Mouse (Mus musculus): Measurements from ENCODE around the gene Wipi1. TPM values are rescaled to one million over a fixed set of nuclear protein-coding genes. Genes with fewer than 3 reads are reported as not detected.

Gene Wipi1
- total RNA-seq, 2 experiments from 2014 or later: 5.7 to 6.2 TPM

DNA sequence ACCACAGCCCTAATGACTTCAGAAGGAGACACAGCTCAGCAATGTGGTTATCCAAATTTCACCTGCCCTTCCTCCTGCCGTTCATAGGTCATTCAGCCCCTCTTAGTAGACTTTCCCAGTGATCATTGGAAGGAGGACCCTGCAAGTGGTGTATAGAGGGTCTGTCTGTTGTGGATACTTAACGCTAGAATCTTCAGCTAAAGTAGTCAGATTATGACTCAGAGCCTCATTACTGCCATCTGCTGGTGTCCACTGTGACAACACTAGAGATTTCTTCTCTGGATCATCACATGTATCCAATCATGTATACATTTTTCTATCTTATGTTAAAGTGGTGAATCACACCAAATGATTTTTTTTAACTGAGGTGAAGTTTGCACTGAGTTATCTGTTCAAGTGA lies 9.4 kb upstream of the Wipi1 start:
- peak; percentile 70 for ATAC-seq (replicated peaks; ENCODE audit: poor library complexity, severe bottlenecking)

DNA sequence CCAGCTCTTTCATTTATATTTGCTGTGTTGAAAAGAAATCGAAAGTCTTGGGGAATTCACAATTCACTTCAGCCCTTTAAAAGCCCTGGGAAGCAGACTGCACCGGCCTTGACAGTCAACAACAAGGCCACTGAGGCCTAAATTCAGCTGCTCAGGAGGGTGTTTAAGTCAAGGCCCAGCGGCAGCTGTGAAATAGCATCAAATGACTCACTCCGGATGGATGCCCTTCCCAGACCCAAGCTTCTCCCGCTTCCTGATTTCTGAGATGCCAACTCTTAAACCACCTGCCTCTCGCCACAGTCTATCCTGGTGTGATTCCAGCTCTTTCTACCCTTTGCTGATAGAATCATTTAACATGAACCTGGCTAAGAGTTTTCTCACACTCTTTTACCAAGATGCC lies 8.6 kb upstream of the Wipi1 start:
- no peak for ATAC-seq (replicated peaks; ENCODE audit: poor library complexity, severe bottlenecking)

DNA sequence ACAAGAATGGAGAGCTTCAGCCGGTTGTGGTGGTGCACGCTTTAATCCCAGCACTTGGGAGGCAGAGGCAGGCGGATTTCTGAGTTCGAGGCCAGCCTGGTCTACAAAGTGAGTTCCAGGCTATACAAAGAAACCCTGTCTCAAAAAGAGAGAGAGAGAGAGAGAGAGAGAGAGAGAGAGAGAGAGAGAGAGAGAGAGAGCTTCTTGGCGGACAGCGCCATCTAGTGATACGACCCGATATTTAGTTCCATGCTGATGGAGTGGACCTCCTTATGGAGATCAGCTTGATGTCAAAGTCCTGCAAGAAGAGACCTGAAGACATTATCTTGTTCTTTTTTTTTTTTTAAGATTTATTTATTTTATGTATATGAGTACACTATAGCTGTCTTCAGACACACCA lies 7.3 kb upstream of the Wipi1 start:
- ATAC-seq (replicated peaks; ENCODE audit: poor library complexity, severe bottlenecking): 0 out of 2 replicates have a peak, but pooled peaks have one; percentile 38

DNA sequence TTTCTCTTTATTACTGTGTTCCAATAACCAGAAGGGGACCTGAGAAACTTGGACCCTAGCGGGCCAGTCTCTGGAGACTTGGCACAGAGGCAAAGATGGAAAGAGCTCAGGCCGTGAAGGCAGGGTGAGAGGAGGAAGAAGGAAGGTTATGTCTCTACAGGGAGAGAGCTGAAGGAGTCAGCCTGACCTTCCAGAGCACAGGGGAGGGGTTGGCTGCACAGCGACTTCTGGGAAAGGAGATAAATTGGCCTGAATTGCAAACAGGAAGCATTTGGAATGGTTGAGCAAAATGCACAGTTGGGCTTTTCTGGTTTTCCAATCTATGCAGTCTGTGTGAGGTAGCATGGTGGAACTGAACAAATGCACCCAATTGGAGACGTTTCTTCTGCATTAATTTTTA lies 5.0 kb upstream of the Wipi1 start:
- no peak for ATAC-seq (replicated peaks; ENCODE audit: poor library complexity, severe bottlenecking)

DNA sequence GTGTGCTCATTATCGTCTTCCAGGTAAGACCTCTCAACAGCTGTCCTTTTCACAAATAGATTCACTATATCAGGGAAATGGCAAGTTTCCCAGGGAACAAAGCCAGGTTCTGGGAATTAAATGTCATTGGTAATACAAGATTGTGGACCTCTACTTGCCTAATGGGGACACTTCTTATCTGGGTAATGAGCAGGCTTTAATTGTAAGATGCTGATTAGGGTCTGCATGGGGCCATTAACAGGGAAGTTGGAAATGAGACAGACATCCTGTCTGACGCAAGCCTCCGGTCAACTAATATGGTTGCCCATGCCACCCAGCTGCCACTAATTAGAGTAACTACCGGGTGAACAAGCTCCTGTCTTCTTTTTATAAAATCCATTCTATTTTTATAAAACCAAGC lies 4.6 kb upstream of the Wipi1 start:
- ATAC-seq (replicated peaks; ENCODE audit: poor library complexity, severe bottlenecking): peak; percentile 15; the same call in 1 of the 2 replicates

DNA sequence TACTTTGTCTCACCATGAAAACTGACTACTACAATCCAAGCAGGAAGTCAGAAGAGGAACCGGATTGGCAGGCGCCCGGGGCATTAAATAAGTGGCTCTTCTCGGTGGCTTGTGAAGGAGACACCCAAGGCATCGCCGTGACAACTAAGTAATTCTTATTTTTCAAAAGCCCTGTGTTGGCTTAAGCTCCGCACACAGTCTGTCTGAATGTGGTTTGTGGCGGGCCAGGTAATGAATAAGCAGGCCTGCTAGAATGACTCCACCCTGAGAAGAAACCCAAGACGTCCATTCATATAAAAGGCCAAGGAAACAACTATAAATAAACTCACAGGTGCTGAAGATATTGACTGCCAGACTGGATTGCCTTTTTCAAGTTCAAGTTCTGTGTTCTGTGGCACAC lies 3.5 kb upstream of the Wipi1 start:
- no peak for ATAC-seq (replicated peaks; ENCODE audit: poor library complexity, severe bottlenecking)

DNA sequence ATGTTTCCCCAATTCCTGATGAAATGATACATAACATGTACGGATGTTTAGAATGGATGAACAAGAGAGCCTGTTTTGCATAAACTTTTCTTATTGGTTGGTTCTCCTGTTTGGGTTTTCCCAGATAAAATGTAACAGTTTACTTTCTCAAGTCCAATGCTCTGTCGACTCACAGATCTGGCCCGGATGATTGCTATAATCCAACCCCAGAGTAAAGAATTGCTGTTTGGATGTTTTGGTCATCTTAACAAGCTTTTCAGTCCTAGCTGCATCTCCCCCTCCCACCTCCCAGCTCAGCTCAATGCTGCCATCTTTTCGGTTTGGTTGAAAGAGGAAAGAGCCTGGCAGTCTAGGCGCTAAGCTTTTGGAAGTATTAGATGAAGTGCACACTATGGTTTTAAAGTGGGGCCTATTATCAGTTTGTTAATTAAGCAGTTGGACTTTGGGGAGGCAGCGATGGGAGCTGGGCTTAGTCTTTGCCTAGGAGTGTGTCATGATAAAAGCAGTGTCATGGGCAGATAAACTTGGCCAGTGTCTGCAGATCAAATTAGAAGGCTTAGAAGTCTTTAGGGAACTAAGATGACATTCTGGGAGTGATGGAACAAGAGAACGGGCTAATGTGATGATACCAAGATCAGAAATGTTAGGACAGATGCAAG lies 1.2 kb upstream of the Wipi1 start:
- no peak for ATAC-seq (replicated peaks; ENCODE audit: poor library complexity, severe bottlenecking)

DNA sequence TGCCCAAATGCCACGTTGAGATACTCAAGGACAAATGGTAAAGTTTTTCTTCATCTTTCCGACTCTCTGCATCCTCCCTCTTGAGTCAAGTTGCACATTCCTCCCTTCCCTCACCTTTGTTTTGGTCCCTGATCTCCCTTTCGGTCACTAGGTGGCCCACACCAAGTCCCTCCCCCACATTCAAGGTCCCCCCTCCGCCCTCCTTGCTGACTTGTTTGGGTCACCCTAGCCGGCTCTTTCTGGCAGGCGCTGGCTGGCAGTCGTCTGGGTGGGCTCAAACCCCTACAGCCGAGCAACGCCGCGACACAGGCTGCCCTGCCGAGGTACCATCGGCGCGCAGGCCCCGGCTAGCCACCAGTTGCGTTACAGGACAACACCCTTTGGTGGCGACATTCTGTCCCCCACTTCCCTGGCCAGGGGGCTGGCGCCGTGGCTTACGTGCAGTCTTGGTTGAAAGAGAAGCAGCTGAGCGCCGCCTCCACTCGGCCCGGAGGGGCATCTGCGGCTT lies 918 bp downstream of the Wipi1 start:
- peak; percentile 30 for ATAC-seq (replicated peaks; ENCODE audit: poor library complexity, severe bottlenecking)

DNA sequence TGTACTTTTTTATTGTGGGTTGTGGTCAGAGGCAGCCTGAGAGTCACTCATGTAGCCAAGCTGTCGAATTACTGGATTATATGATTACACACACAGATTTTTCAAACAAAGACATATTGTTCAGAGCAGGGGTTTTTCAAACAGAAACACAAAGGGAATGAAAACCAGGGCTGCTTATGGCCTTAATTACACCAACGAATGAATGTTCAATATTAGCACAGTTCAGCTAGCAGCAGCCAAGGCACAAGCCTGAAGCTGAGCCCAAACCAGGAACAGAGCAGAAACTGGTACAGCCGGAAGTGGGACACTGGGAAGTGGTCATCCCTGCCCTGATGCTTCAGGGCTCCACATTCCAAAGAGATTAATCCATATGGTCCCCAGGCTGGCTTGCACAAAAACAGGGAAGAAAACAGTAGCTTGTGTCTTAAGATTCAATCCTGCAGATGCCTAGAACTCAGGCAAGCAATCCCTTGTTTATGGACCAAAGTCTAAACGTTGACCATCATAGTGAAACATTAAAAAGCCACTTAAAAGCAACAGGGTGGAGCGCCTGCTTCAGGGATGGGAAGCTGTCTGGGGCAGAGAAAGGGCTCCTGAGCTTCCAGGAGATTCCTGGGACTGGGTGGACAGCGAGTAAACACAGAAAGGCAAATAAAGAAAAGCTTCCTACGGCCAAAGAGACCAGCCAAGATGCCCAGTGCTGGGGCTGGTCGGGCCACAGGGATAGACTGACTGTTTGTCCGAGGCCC lies 1.5 kb downstream of the Wipi1 start:
- ATAC-seq (replicated peaks; ENCODE audit: poor library complexity, severe bottlenecking): no peak

DNA sequence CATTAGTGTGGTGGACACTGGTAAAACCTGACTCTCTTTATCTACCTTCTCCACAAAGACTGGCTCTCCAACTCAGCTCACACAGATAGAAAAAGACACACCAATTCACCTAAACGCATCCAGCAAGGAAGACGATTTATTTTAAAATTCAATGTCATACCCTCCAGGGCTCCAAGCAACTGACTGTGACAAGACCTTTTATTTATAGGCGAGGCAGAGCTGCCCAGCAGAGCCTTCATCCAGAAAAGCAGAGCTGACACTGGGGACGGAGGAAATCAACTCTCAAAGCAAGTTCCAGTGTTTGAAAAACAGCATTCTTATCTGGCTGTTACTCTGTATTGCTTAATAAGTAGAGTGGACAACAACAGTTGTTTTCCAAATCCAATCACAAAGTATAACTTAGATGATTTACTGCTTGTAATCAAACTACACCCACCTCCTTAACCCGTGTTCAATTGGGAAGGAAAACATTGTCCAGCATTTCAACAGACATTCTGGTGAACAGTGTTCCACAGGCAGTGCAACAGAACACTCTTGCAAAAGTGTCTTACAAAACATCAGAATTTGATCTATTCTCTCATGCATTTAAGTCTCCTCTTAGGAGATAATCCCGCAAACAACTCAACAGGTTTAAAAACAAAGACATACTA lies 2.7 kb downstream of the Wipi1 start:
- ATAC-seq (replicated peaks; ENCODE audit: poor library complexity, severe bottlenecking): no peak

DNA sequence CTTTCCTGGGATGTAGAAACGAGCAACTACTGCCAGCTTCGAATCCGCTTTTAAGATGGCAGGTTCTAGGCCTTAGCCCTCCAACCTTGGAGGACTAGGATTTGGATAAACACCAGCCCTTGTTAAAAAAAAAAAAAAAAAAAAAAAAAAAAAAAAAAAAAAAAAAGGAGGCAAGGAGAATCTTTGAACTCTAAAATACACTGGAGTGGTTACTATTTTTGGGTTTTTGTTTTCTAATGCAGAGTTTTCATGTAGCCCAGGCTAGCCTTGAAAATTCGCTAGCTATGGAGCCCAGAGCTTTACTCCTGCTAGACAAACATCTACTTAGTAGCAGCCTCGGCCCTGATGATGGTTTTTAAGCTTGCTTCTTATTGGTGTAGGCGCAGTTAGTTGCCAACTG lies 4.2 kb downstream of the Wipi1 start:
- no peak for ATAC-seq (replicated peaks; ENCODE audit: poor library complexity, severe bottlenecking)

DNA sequence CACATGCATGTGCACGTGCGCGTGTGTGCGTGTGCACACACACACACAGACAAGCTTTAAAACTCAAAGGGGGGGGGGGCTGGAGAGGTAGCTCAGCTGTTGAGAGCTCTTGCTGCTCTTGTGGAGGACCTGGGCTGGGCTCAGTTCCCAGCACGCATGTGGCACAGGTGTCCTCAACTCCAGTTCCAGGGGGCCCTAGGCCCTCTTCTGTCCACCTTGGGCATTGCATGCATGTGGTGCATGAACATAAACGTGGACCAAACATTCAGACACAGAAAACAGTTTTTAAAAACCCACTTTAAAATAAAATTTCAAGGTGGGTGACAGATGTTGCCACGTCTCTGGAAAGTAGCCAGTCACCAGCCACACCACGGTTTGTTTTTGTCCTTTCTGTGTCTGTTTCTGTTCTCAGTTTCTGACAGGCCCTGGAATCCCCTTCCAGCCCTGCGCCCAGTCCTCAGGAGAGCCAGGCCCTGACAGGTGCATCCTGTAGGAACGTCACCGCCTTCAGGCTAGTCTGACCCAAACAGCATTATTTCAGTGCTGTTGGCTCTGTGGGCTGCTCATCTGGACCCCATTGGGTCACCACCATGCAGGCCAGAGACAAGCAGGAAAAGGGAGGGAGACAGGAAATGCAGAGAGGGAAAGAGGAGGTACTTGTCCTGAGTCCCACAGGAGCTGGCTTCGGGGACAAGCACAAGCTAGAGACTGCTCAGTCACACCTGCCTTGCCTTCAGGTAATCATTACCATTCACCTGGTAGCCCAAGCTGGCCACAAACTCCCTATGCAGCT lies 12.8 kb downstream of the Wipi1 start:
- ATAC-seq (replicated peaks; ENCODE audit: poor library complexity, severe bottlenecking): no peak

DNA sequence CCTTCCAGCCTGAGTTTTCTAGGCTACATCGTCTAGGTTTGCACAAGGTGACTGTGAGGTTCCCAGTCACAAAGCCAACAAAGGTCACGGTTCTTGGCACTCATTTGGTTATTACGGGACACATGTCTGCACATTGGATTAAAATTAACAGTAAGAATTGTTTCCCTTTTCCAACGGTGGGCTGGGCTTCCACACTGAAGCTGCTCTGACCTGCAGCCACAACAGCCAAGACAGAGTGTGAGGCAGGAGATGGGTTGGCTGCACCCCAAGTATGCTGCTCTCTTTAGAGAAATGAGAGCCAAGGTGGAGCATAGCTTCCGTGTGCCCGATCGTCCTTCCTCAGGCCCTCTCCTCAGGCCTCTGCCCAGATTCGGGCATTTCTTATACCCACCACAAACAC lies 17.0 kb downstream of the Wipi1 start:
- ATAC-seq (replicated peaks; ENCODE audit: poor library complexity, severe bottlenecking): no peak

DNA sequence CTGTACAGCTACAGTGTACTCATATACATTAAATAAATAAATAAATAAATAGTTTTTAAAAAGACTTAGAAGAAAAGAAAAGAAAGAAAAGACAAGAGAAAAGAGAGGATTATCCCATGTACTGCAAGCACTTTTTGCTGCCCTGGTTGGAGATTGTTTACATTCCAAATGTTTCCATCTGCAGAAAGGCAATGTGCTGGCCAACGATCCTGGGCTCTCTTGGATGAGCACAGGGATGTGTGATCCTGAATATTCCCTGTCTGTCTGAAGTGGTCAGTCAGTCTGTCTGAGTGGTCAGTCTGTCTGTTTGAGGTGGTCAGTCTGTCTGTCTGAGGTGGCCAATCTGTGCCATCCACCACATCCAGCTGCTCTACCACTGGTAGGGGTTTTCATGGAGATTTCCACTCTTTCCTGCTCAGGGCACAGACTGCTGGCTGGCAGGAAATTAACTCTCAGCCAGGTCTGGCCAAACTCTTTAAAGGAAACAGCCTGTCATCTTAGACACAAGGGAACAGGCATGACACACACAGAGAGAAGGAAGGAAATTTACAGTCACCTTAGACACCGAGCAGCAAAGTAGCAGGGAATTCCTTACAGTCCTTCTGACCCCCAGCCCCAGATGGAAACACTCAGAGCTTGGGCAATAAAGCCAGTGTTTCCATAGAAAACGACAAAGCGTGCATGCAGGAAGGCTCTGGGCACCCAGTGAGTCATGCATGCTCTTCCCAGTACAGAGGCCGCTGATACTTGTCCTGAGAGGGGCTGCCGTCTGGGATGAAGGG lies 18.4 kb downstream of the Wipi1 start:
- no peak for ATAC-seq (replicated peaks; ENCODE audit: poor library complexity, severe bottlenecking)

DNA sequence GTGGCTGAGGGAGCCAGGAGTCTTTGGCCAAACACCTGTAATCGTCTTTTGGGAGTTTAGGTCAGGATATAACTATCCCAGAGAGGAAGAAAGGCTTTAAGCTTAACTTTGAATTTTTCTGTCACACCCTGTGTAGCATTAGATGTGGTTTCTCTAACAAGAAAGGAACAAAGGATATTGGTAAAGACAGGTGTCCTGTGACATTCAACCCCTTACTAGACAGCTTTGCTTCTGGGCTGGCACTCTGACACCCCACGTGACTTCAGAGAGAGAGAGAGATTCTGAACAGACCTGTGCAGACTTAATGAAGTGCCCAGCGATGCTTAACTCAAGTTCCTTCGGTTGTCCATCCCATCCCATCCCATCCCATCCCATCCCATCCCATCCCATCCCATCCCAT lies 20.3 kb downstream of the Wipi1 start:
- ATAC-seq (replicated peaks; ENCODE audit: poor library complexity, severe bottlenecking): no peak

DNA sequence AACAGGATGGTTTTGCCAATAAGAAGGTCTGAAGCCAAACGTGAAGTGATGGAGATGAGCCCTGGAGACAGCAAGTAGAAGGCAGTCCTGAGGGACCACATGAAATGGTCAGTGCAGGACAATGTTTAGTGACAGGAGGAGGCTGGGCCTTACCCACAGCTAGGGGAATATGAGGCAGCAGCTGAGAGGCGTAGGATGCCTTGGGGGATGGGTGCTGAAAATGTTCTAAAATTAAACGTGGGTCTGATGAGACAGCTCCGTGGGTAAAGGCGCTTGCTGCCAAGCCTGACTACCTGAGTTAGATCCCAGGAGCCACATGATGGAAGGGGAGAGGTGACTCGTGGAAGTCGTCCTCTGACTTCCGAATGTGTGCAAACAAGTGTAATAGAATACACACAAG lies 21.8 kb downstream of the Wipi1 start:
- ATAC-seq (replicated peaks; ENCODE audit: poor library complexity, severe bottlenecking): no peak

DNA sequence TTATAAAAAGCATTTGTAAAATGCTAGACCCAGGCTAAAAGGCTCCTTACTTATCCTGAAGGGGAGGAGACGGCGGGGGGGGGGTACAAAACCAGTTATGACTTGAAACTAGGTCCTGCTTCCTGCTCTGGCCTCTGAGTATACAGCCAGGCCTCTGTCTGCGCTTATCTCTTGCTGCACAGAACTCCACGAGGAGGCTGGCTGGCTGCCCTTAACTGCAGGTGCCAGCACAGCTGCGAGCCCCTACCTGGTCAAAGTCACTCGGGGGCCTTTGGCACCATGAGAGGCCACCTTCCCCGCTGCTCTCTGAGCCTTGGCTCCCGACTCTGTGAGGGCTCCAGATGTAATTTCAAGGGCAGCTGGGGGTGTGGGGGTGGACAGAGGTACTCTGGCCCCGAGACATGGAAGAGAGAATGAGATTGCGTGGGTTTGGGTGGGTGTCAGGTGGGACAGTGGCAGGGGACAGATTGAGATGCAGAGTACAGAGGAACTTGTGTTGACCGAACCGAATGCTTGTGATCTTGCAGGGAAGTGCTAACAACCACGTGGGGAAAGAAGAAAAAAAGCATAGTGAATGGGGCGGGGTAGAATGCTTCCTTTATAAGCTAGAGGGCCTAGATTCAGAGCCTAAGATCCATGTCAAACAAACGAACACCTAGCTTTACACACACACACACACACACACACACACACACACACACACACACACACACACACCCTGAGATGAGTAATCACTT lies 24.0 kb downstream of the Wipi1 start:
- ATAC-seq (replicated peaks; ENCODE audit: poor library complexity, severe bottlenecking): peak; percentile 32

DNA sequence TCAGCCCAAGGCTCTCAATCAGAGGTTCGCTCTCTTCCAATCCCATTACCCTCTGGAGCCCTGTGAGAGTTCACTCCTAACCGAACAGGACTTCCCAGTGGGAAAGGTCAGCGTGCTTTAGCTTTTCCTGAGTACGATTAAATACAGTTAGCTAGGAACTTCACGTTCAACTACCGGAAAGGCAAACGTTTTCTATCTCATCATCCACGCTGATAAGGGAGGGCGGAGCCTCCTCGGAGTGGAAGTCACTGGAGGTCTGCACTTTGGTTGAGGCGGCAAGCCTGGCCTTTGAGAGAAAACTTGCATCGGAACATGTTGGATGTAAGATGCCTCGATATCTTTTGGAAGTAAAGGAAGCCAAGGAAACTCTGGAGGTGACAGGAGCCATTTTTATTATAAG lies 24.7 kb downstream of the Wipi1 start:
- ATAC-seq (replicated peaks; ENCODE audit: poor library complexity, severe bottlenecking): no peak

DNA sequence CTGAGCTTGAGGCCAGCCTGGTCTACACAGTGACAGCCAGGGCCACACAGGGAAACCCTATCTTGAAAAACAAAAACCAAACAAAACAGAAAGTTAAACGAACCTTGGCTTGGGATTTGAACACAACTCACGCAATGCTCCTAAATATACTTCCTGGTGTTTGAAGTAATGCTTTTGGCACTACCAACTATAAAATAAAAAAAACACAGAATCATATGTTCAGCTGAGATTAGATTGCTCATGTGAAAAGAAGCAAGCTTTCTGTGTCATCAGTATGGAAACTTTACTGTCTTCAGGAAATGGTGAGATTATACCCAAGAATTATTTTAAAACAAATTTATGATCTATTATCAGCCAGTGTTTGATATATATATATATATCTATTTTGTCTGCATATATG lies 25.3 kb downstream of the Wipi1 start:
- ATAC-seq (replicated peaks; ENCODE audit: poor library complexity, severe bottlenecking): no peak

Data from granulocyte monocyte progenitor cell, adult 5-6 weeks (primary cell).